Mouse (Mus musculus) spleen, adult 2 months (tissue): ENCODE data around the gene Zfp871.

Experiments used
- CTCF ChIP-seq: fragments of 200-500 bp; IDR thresholded peaks from 2 replicates; pipeline ENCODE4 v1.5.1; 2011; ENCODE audit warnings: mild to moderate bottlenecking, inconsistent platforms; ENCODE audit not compliant: insufficient read depth, insufficient read length, insufficient replicate concordance; ENCODE audit errors: extremely low read depth
- POLR2A ChIP-seq: fragments of 200-500 bp; IDR thresholded peaks from 2 replicates; pipeline ENCODE4 v1.6.1; 2011; ENCODE audit warnings: low read depth, low read length, inconsistent platforms

DNA sequence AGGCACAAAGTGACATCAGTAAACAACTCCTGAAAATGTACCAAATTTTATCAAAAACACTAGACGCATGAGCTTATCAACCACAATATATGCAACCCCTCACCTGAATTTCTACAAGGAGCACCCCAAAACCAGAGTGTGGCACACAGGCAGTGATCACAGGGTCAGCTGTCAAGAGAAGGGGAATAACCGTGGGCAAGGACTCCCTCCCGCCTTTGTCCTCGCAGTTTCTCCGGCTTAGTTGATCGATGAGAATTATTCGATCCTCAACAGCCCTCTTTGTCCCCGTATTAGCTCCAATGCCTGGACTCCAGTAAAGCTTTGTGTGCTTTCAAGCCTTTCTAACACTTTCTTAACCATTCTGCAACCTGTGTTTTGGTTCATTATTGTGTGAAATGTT, 20.8 kb upstream of the Zfp871 start:
- TF ChIP-seq CTCF (no peak), POLR2A (no peak)
